Mouse (Mus musculus) cerebellum, adult 2 months (tissue): ENCODE data around the gene Ankrd13b.

Experiments used
- CTCF ChIP-seq: fragments of 200-500 bp; IDR thresholded peaks from 2 replicates; pipeline ENCODE4 v1.5.1; 2011; ENCODE audit warnings: low read depth, mild to moderate bottlenecking, control low read depth, low read length, moderate library complexity, borderline replicate concordance; ENCODE audit not compliant: insufficient read depth
- POLR2A ChIP-seq: fragments of 200-500 bp; IDR thresholded peaks from 2 replicates; pipeline ENCODE4 v1.6.1; 2011; ENCODE audit warnings: low read length, control low read depth, borderline replicate concordance; ENCODE audit not compliant: insufficient read depth

DNA sequence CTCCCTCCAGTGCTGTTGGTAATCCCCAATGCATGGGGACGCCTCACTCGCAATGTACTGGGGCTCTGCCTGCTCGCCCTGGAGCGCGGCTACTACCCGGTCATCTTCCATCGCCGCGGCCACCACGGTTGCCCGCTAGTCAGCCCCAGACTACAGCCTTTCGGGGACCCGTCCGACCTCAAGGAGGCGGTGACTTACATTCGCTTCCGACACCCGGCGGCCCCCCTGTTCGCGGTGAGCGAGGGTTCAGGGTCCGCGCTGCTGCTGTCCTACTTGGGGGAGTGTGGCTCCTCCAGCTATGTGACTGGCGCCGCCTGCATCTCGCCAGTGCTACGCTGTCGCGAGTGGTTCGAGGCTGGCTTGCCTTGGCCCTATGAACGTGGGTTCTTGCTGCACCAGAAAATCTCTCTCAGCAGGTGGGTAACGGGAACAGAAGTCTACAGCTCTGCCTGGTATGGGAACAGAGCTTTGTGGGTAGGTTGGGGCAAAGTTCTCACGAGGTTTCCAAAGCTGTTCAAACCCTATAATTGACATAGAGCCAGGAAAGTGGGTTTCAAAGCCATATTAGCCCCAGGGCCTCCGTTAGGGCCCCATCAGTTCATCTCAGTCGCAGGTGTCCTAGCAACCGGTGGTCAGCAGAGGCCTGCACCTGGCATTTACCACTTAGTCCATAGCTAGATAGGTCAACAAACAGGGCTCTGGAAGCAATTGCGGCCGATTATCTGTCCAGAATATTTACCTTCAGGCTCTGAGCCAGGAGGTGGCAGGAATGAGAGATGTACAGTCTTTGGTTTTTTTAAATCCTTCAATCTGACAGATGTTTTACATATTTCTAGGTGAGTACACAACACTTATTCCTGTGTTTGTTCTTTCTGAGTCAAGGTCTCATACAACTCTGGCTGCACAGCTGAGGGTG, 26.4 kb upstream of the Ankrd13b start, which contains the start of gene Trp53i13:
- TF ChIP-seq CTCF (no peak), POLR2A (no peak)
